Mouse (Mus musculus) midbrain, embryonic 15.5 days (tissue): ENCODE data around the gene Rora. TPM values are rescaled to one million over a fixed set of nuclear protein-coding genes. Genes with fewer than 3 reads are reported as not detected.

Experiments used
- ATAC-seq: fragments of 200-750 bp; cut with Nextera tagmentation; replicated peaks from 2 replicates; pipeline ENCODE4 v1.8.0; 2017; ENCODE audit warnings: moderate TSS enrichment
- H3K27ac ChIP-seq: fragments of 300-500 bp; sonication (generic); 2 replicates; pipeline ENCODE4 v1.5.1; 2015; ENCODE audit warnings: mild to moderate bottlenecking, inconsistent platforms
- H3K27me3 ChIP-seq: fragments of 300-500 bp; sonication (generic); replicated peaks from 2 replicates; pipeline ENCODE4 v1.6.1; 2015; ENCODE audit warnings: inconsistent platforms
- H3K36me3 ChIP-seq: fragments of 300-500 bp; sonication (generic); replicated peaks from 2 replicates; pipeline ENCODE4 v1.6.1; 2015; ENCODE audit warnings: inconsistent platforms
- H3K4me1 ChIP-seq: fragments of 300-500 bp; sonication (generic); 2 replicates; pipeline ENCODE4 v1.6.1; 2015; ENCODE audit warnings: inconsistent platforms
- H3K4me2 ChIP-seq: fragments of 300-500 bp; sonication (generic); 2 replicates; pipeline ENCODE4 v1.6.1; 2015; ENCODE audit warnings: inconsistent platforms, mild to moderate bottlenecking, moderate library complexity
- H3K4me3 ChIP-seq: fragments of 300-500 bp; sonication (generic); 2 replicates; pipeline ENCODE4 v1.5.1; 2015; ENCODE audit warnings: mild to moderate bottlenecking, inconsistent platforms
- H3K9ac ChIP-seq: fragments of 300-500 bp; sonication (generic); 2 replicates; pipeline ENCODE4 v1.6.1; 2015; ENCODE audit warnings: mild to moderate bottlenecking, inconsistent platforms
- H3K9me3 ChIP-seq: fragments of 300-500 bp; sonication (generic); 2 replicates; pipeline ENCODE4 v1.6.1; 2016; ENCODE audit warnings: inconsistent platforms
- WGBS: fragments of 180-500 bp; shearing (Covaris S2); methylation state at CpG from one replicate; pipeline ENCODE4 v1.1.7; 2015; ENCODE audit warnings: mixed read lengths; 5-methylcytosine and 5-hydroxymethylcytosine counted together
- polyA plus RNA-seq: library from polyadenylated mRNA; unstranded; fragments of >200 nt; fragmentation: Nextera tagmentation; extraction: Ambion mirVana; gene quantifications from 2 replicates; pipeline ENCODE4 v1.2.1, GENCODE M21; 2015

The Rora gene
- polyA plus RNA-seq, 1 experiment from 2014 or later = 43.9 TPM

DNA sequence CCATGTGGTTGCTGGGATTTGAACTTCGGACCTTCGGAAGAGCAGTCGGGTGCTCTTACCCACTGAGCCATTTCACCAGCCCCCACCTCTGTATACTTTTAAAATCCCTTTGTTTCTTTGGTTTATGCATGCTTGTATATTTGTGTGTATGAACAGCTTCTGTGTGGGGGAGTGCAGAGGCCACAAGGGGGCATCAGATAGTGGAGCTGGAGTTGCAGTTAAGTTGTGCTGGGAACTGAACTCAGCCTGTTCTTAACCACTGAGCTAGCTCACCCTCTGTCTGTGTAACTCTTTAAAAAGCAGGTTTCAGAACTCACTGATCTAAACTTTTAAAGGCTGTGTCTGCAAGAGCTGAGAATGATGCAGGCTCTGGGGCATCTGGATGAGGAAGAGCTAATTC is 120.2 kb downstream of the Rora start:
- no peaks in the 10 kb centered on the region for H3K9me3 ChIP-seq
- H3K4me2 ChIP-seq = no peak overlapping the region
- H3K27ac ChIP-seq = no peak overlapping the region
- no peaks in the 10 kb centered on the region; the same call in 1 of the 2 replicates for H3K4me1 ChIP-seq
- WGBS = 97% methylated on average over 3 of the region's 3 CpGs
- H3K36me3 ChIP-seq = no peaks in the 10 kb centered on the region
- no peak overlapping the region for H3K4me3 ChIP-seq
- no peak for ATAC-seq
- no peak overlapping the region for H3K9ac ChIP-seq
- no peaks in the 10 kb centered on the region for H3K27me3 ChIP-seq

DNA sequence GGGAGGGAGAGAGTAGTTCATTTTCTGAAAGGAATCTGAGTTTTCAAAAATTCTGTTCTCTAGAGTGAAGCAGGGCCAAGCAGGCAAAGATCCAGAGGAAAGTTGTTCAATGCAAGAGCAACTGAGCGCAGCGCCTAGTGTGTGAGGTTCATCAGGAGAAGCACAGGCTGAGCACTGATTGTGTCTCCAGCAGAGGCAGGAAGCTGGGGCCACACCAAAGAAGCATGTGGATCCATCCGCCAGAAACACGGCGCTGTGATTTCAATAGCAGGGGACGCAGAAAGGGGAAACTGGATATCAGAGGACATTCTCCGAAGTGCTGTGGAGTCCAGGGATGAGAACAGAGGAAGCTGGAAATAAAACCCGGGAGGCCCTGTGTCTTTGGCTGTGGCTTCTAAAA is 128.4 kb downstream of the Rora start:
- Histone ChIP-seq H3K4me1 (no peaks in the 10 kb centered on the region), H3K36me3 (no peaks in the 10 kb centered on the region), H3K9ac (no peak overlapping the region), H3K9me3 (no peaks in the 10 kb centered on the region), H3K4me3 (no peak overlapping the region), H3K27ac (no peak overlapping the region), H3K27me3 (no peaks in the 10 kb centered on the region), H3K4me2 (no peak overlapping the region)
- 80% methylated on average over 8 of the region's 8 CpGs for WGBS
- no peak for ATAC-seq

DNA sequence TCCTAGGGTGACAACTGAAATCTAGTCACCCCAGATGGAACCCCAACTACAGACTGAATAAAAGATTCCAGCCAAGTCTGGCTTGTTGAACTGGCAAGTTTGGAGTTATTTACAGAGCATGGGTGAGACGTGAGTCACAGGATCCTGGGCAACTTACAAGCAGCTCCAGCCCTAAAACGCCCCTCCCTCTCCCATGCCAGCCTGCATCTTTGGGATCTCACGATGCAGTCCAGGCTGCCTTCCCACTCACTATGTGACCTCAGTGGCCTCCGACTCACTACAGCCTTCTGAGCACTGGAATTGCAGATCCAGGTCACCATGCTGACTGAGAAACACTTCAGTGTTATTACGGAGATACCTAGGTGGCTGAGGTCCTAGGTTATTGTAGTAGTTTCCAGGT is 129.0 kb downstream of the Rora start:
- no peak overlapping the region for H3K9ac ChIP-seq
- H3K27ac ChIP-seq = no peak overlapping the region
- H3K36me3 ChIP-seq = no peaks in the 10 kb centered on the region
- no peak overlapping the region for H3K4me2 ChIP-seq
- 87% methylated on average over 5 of the region's 5 CpGs for WGBS
- H3K4me1 ChIP-seq = no peaks in the 10 kb centered on the region
- no peaks in the 10 kb centered on the region for H3K27me3 ChIP-seq
- H3K4me3 ChIP-seq = no peak overlapping the region
- ATAC-seq = no peak
- no peaks in the 10 kb centered on the region for H3K9me3 ChIP-seq

DNA sequence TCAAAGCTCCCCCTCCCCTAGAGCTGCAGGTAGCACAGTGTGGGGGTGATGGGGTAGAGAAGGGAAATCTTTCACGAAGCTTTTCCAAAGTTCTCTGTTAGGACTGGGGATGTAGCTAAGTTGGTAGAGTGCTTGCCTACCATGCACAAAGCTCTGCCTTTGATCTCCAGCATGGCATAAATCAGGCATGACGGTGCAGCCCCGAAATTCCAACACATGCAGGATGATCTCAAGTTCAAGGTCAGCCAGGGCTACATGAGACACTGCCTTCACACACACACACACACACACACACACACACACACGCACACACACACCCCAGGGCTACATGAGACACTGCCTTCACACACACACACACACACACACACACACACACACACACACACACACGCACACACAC is 129.7 kb downstream of the Rora start:
- H3K4me1 ChIP-seq = no peaks in the 10 kb centered on the region
- H3K9ac ChIP-seq = no peak overlapping the region
- WGBS = 73% methylated on average over 5 of the region's 5 CpGs
- H3K36me3 ChIP-seq = no peaks in the 10 kb centered on the region
- no peaks in the 10 kb centered on the region for H3K27me3 ChIP-seq
- H3K4me3 ChIP-seq = no peak overlapping the region
- no peak overlapping the region for H3K27ac ChIP-seq
- no peaks in the 10 kb centered on the region for H3K9me3 ChIP-seq
- ATAC-seq = no peak
- H3K4me2 ChIP-seq = no peak overlapping the region

GRCm38 (mm10) chr9:68786614-68787293 is 133.2 kb downstream of the Rora start:
- H3K27ac ChIP-seq = no peak overlapping the region
- H3K27me3 ChIP-seq = no peaks in the 10 kb centered on the region
- H3K4me3 ChIP-seq = no peak overlapping the region
- H3K9me3 ChIP-seq = no peaks in the 10 kb centered on the region
- no peak for ATAC-seq
- no peak overlapping the region for H3K4me2 ChIP-seq
- H3K36me3 ChIP-seq = no peaks in the 10 kb centered on the region
- peaks cover under 1% of the 10 kb centered on the region; the same call in 1 of the 2 replicates for H3K4me1 ChIP-seq
- 88% methylated on average over 8 of the region's 8 CpGs for WGBS
- H3K9ac ChIP-seq = no peak overlapping the region

GRCm38 (mm10) chr9:68787665-68788064 is 134.1 kb downstream of the Rora start:
- ATAC-seq = no peak
- no peak overlapping the region for H3K9ac ChIP-seq
- H3K27me3 ChIP-seq = no peaks in the 10 kb centered on the region
- no peaks in the 10 kb centered on the region for H3K36me3 ChIP-seq
- no peaks in the 10 kb centered on the region for H3K9me3 ChIP-seq
- no peak overlapping the region for H3K4me3 ChIP-seq
- no peak overlapping the region for H3K27ac ChIP-seq
- H3K4me2 ChIP-seq = no peak overlapping the region
- WGBS = 72% methylated on average over 2 of the region's 2 CpGs
- peaks cover 4% of the 10 kb centered on the region; the same call in 1 of the 2 replicates for H3K4me1 ChIP-seq

- no peak overlapping the region for H3K27ac ChIP-seq
- H3K9ac ChIP-seq = no peak overlapping the region
- ATAC-seq = no peak
- 85% methylated on average over 4 of the region's 4 CpGs for WGBS
- H3K4me3 ChIP-seq = no peak overlapping the region
- no peak overlapping the region for H3K4me2 ChIP-seq
- peaks cover 4% of the 10 kb centered on the region; the same call in 1 of the 2 replicates for H3K4me1 ChIP-seq
- no peaks in the 10 kb centered on the region for H3K27me3 ChIP-seq
- H3K9me3 ChIP-seq = no peaks in the 10 kb centered on the region
- no peaks in the 10 kb centered on the region for H3K36me3 ChIP-seq
These were observed 137.3 kb downstream of the Rora start for GRCm38 (mm10) chr9:68790922-68791321.

DNA sequence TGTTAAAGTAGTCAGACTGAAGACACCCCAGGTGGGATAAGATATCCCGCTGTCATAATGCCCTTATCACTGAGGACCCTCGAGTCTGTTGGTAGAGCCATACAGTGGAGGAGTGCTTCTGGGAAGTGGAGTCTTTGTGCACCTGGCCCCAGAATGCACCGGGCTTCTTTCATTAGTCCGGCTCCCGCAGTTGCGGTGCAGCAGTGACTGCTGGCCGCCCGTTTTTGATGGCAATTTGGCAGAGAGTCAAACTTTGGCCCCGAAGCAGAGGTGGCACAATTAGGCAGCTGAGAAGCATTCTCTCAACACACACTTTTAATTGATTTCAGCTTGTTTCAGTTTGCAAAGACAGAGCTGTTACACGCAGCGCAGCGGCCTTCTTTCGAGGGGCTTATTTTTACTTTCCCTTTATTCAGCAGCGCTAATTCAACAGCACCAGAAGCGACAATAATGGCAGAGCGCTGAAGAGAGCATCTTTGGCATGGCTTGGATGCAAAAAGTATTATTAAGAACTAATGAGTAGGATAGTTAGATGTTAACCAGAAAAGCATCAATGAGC is 138.5 kb downstream of the Rora start:
- peak overlapping the region; percentile 20; the same call in 1 of the 2 replicates for H3K4me2 ChIP-seq
- no peak for ATAC-seq
- H3K4me3 ChIP-seq = no peak overlapping the region
- no peaks in the 10 kb centered on the region for H3K9me3 ChIP-seq
- H3K36me3 ChIP-seq = no peaks in the 10 kb centered on the region
- H3K27me3 ChIP-seq = no peaks in the 10 kb centered on the region
- WGBS = 57% methylated on average over 16 of the region's 16 CpGs
- H3K27ac ChIP-seq = no peak overlapping the region
- no peak overlapping the region for H3K9ac ChIP-seq
- peaks cover 4% of the 10 kb centered on the region; the same call in 1 of the 2 replicates for H3K4me1 ChIP-seq

- Histone ChIP-seq H3K4me3 (no peak overlapping the region), H3K27me3 (no peaks in the 10 kb centered on the region), H3K36me3 (no peaks in the 10 kb centered on the region), H3K27ac (no peak overlapping the region), H3K4me2 (no peak overlapping the region), H3K9me3 (no peaks in the 10 kb centered on the region), H3K9ac (no peak overlapping the region), H3K4me1 (peaks cover 4% of the 10 kb centered on the region; the same call in 1 of the 2 replicates)
- WGBS = 86% methylated on average over 13 of the region's 13 CpGs
- ATAC-seq = no peak
These were observed 141.7 kb downstream of the Rora start for GRCm38 (mm10) chr9:68795314-68795713.

DNA sequence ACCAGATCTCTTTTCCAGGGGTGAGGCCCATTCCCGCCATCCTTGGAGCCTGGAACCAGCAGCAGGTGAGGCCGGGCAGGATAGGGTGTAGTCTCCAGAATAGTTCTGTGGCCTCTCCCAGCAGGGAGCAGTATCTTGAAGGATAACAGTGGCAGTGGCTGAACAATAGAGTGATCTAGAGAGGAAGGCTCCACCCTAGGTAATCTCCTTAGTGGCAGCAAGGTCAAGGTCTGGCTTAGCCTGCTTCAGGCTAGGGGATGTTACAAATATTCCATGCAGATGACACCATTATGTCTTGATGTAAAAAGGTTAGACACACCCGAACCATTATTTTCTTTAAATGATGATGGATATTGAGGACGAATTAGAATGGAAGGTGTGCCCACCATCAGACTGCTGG is 144.6 kb downstream of the Rora start:
- no peak overlapping the region for H3K4me2 ChIP-seq
- no peak overlapping the region for H3K9ac ChIP-seq
- no peak for ATAC-seq
- no peak overlapping the region for H3K4me3 ChIP-seq
- WGBS = 94% methylated on average over 4 of the region's 4 CpGs
- no peaks in the 10 kb centered on the region for H3K27me3 ChIP-seq
- H3K27ac ChIP-seq = no peak overlapping the region
- H3K36me3 ChIP-seq = no peaks in the 10 kb centered on the region
- no peaks in the 10 kb centered on the region for H3K4me1 ChIP-seq
- H3K9me3 ChIP-seq = no peaks in the 10 kb centered on the region

DNA sequence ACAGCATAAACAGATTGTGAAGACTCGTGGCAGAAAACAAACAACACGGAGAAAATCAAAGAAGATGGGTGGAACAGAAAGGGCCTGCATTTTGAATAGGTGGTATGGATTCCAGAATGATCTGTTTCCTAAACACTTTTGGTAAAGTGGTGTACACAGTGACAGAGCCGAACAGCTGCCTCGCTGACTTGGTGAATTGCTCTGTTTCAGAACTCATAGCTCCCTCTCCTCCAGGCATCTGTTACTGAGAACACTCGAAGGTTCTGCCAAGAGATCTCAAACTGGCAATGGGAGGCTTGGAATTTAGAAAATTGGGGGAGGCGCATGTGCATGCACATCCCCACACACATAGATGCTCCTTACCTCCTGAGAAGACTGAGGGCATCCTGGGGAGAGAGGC is 145.5 kb downstream of the Rora start:
- H3K4me2 ChIP-seq = no peak overlapping the region
- H3K9me3 ChIP-seq = no peaks in the 10 kb centered on the region
- no peak overlapping the region for H3K4me3 ChIP-seq
- no peak for ATAC-seq
- H3K27me3 ChIP-seq = no peaks in the 10 kb centered on the region
- H3K9ac ChIP-seq = no peak overlapping the region
- H3K4me1 ChIP-seq = no peaks in the 10 kb centered on the region
- 89% methylated on average over 6 of the region's 6 CpGs for WGBS
- no peaks in the 10 kb centered on the region for H3K36me3 ChIP-seq
- no peak overlapping the region for H3K27ac ChIP-seq

- H3K27ac ChIP-seq = 0 out of 2 replicates have a peak overlapping the region, but pooled peaks have one; percentile 9
- no peak overlapping the region for H3K9ac ChIP-seq
- ATAC-seq = no peak
- H3K4me3 ChIP-seq = no peak overlapping the region
- H3K36me3 ChIP-seq = no peaks in the 10 kb centered on the region
- no peaks in the 10 kb centered on the region for H3K27me3 ChIP-seq
- H3K4me1 ChIP-seq = peaks cover 6% of the 10 kb centered on the region
- H3K4me2 ChIP-seq = no peak overlapping the region
- WGBS = 79% methylated on average over 6 of the region's 6 CpGs
- H3K9me3 ChIP-seq = no peaks in the 10 kb centered on the region
These were observed 150.6 kb downstream of the Rora start for GRCm38 (mm10) chr9:68804229-68804628.

DNA sequence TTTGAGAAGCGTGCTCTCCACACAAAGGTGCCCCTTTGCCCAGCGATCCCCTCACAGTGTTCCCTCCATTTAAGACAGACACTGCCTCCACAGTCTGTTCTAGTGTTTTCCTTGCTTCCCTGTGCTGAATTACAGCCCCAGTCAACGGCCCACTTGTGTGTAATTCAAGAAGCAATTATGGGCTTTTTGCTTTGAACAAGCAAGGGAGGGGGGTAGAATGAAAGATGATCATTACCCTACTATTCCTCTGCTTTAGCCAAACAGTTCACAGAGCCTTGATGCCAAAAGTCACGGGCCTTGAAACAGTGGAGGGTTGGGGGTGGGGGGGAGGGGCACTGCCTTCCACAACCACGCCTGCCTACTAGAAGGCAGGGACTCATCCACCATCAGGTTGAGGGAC is 152.2 kb downstream of the Rora start:
- H3K4me2 ChIP-seq = no peak overlapping the region

More for the DNA sequence above, 152.2 kb downstream of the Rora start:
- H3K4me1 ChIP-seq = peaks cover 6% of the 10 kb centered on the region
- no peaks in the 10 kb centered on the region for H3K9me3 ChIP-seq
- no peak for ATAC-seq
- H3K27ac ChIP-seq = peak overlapping the region; percentile 53; the same call in 1 of the 2 replicates
- no peak overlapping the region for H3K4me3 ChIP-seq
- no peak overlapping the region for H3K9ac ChIP-seq
- 59% methylated on average over 5 of the region's 5 CpGs for WGBS
- no peaks in the 10 kb centered on the region for H3K36me3 ChIP-seq
- H3K27me3 ChIP-seq = no peaks in the 10 kb centered on the region
